Comparison of ENCODE assay signal across 7 mouse cellular contexts in the genomic region with DNA sequence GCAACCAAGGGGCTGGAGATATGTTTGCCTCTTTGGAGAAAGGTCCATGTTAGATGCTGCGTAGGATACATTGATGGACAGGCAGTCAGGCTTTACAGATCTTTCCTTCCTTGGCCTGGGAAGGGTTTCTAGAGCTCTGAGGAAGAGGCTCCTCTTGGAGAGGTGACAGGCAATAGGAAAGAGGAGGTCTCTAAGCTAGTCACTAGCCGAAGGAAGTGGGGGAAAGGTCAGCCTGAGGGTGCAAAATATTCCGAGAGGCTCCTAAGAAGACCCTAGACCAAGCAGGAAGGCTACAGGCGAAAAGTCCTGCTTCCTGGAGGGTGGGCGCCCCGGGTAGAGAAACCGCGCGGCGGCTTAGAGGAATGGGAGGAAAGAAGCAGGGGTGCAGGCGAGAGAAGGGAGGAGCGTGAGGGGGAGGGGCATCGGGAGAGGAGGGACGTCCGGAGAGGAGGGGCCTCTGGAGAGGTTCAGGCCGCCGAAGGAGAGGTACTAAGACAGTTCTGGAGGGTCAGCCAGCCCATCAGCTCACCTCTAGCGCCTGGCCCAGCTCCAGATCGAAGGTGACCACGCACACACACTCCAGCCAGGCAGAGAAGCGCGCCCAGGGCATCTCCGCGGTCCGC. TPM values are rescaled to one million over a fixed set of nuclear protein-coding genes. Genes with fewer than 3 reads are reported as not detected.
DNase-seq lines count a peak whose midpoint lies in the region; ATAC-seq and TF ChIP-seq lines count a peak whose summit lies in the region.

No protein-coding gene starts in this region.

- H3K9ac ChIP-seq in intestine, embryonic 14.5 days (ENCODE audit: low read length), result peak overlapping the region; percentile 97
- peak overlapping the region; percentile 99 for H3K9ac ChIP-seq in midbrain, embryonic 11.5 days (ENCODE audit: low read length)

- TF ChIP-seq POLR2A in small intestine, adult 2 months (IDR thresholded peaks at IDR 0.05; ENCODE audit: low read depth, low read length), result peak; percentile 84

- peaks cover 12% of the 10 kb centered on the region for H3K4me1 ChIP-seq in intestine, embryonic 14.5 days (replicated peaks; ENCODE audit: control insufficient read depth, insufficient read depth, low read length)
- H3K4me1 ChIP-seq in midbrain, embryonic 11.5 days (ENCODE audit: control insufficient read depth, insufficient read depth, low read length), result peaks cover 14% of the 10 kb centered on the region
- H3K4me1 ChIP-seq in small intestine, adult 2 months (ENCODE audit: control insufficient read depth, insufficient read depth, insufficient read length, low read length), result no peaks in the 10 kb centered on the region

- peak overlapping the region; percentile 86 for H3K4me3 ChIP-seq in intestine, embryonic 14.5 days (ENCODE audit: low read depth, low read length)
- peak overlapping the region; percentile 98 for H3K4me3 ChIP-seq in midbrain, embryonic 11.5 days (ENCODE audit: low read depth, low read length)
- H3K4me3 ChIP-seq in small intestine, adult 2 months (ENCODE audit: low read depth, low read length), result peak overlapping the region; percentile 97

- H3K4me2 ChIP-seq in intestine, embryonic 14.5 days (ENCODE audit: low read length), result peak overlapping the region; percentile 70
- peak overlapping the region; percentile 72 for H3K4me2 ChIP-seq in midbrain, embryonic 11.5 days

- no peak for TF ChIP-seq CTCF in small intestine, adult 2 months (IDR thresholded peaks at IDR 0.05; ENCODE audit: extremely low read depth, insufficient read length, insufficient replicate concordance, low read depth, low read length)

- peak; percentile 94 to 98 for DNase-seq in adrenal gland, adult (ENCODE audit: inconsistent age in 2 of 2, low spot score in 1 of 2)
- peak; percentile 92 for DNase-seq in embryo, embryonic 10 days (ENCODE audit: low spot score)
- DNase-seq in gastrocnemius, postnatal 14 days, result peak; percentile 93
- peak; percentile 95 for DNase-seq in intestine, embryonic 14.5 days (ENCODE audit: low spot score)
- peak; percentile 94 for DNase-seq in left cerebral cortex, postnatal 4 days
- DNase-seq in midbrain, embryonic 11.5 days (ENCODE audit: low spot score, missing footprints), result peak; percentile 97

- no peaks in the 10 kb centered on the region for H3K9me3 ChIP-seq in intestine, embryonic 14.5 days (ENCODE audit: control insufficient read depth, low read length)
- no peaks in the 10 kb centered on the region for H3K9me3 ChIP-seq in midbrain, embryonic 11.5 days (ENCODE audit: control insufficient read depth, low read length)

- H3K27ac ChIP-seq in intestine, embryonic 14.5 days (ENCODE audit: low read depth), result peak overlapping the region; percentile 98
- H3K27ac ChIP-seq in midbrain, embryonic 11.5 days (ENCODE audit: low read depth, low read length), result peak overlapping the region; percentile 95
- peak overlapping the region; percentile 100 for H3K27ac ChIP-seq in small intestine, adult 2 months (ENCODE audit: insufficient read depth, low read depth, low read length)

- no peaks in the 10 kb centered on the region for H3K27me3 ChIP-seq in intestine, embryonic 14.5 days (replicated peaks; ENCODE audit: control insufficient read depth, insufficient read depth, low read length)
- no peaks in the 10 kb centered on the region for H3K27me3 ChIP-seq in midbrain, embryonic 11.5 days (ENCODE audit: control insufficient read depth, insufficient read depth, low read length)
- no peaks in the 10 kb centered on the region for H3K27me3 ChIP-seq in small intestine, adult 2 months (ENCODE audit: control insufficient read depth, insufficient read depth, low read length)

- peak; percentile 94 for ATAC-seq in intestine, embryonic 14.5 days (replicated peaks; ENCODE audit: low FRiP score, low TSS enrichment, low read depth)
- ATAC-seq in midbrain, embryonic 11.5 days (ENCODE audit: low FRiP score), result peak; percentile 93

- intact Hi-C loops in gastrocnemius, postnatal 14 days (cut with DNase I; ENCODE audit: low total_unique reads), result no loop called here
- intact Hi-C loops in left cerebral cortex, postnatal 4 days (cut with DNase I), result no loop called here

- WGBS in intestine, embryonic 14.5 days, result under 1% methylated on average over 24 of the region's 25 CpGs
- 0% methylated on average over 23 of the region's 25 CpGs for WGBS in midbrain, embryonic 11.5 days
- under 1% methylated on average over 25 of the region's 25 CpGs for WGBS in small intestine, adult 2 months

- H3K36me3 ChIP-seq in intestine, embryonic 14.5 days (ENCODE audit: control insufficient read depth, insufficient read depth, low read length), result no peaks in the 10 kb centered on the region
- no peaks in the 10 kb centered on the region for H3K36me3 ChIP-seq in midbrain, embryonic 11.5 days (ENCODE audit: control insufficient read depth, insufficient read depth, low read length)
- no peaks in the 10 kb centered on the region for H3K36me3 ChIP-seq in small intestine, adult 2 months (ENCODE audit: control insufficient read depth, insufficient read depth, low read length)

RNA-seq across cellular contexts. Expression of a gene that starts 0.5 kb away (rescaled TPM):
- total RNA-seq in gastrocnemius, postnatal 14 days (2021), result 1 to 10 TPM; 4.1 to 5.4 TPM
- polyA plus RNA-seq in intestine, embryonic 14.5 days (2014; fragmentation: Nextera tagmentation; extraction: Ambion mirVana), result 13.9 and 16.2 TPM in 2 replicates
- total RNA-seq in left cerebral cortex, postnatal 4 days (2021), result 10 to 100 TPM; 46.6 to 49.4 TPM
- polyA plus RNA-seq in midbrain, embryonic 11.5 days (2014; fragmentation: Nextera tagmentation; extraction: Ambion mirVana), result 26.2 and 26.6 TPM in 2 replicates
- polyA plus RNA-seq in small intestine, adult 2 months (2012; rRNA removed), result 7.1 and 10.6 TPM in 2 replicates

RNA-seq across cellular contexts. Expression of a gene that starts 15.2 kb away (rescaled TPM):
- total RNA-seq in gastrocnemius, postnatal 14 days (2021), result 10 to 100 TPM; 20.9 to 23.8 TPM
- polyA plus RNA-seq in intestine, embryonic 14.5 days (2014; fragmentation: Nextera tagmentation; extraction: Ambion mirVana), result 149 and 150 TPM in 2 replicates
- 100 to 1,000 TPM; 100 TPM for total RNA-seq in left cerebral cortex, postnatal 4 days (2021)
- 97.5 and 115 TPM in 2 replicates for polyA plus RNA-seq in midbrain, embryonic 11.5 days (2014; fragmentation: Nextera tagmentation; extraction: Ambion mirVana)
- polyA plus RNA-seq in small intestine, adult 2 months (2012; rRNA removed), result 213 and 376 TPM in 2 replicates

RNA-seq across cellular contexts. Expression of a gene that starts 15.6 kb away (rescaled TPM):
- total RNA-seq in gastrocnemius, postnatal 14 days (2021), result 10 to 100 TPM; 56.2 to 57.3 TPM
- polyA plus RNA-seq in intestine, embryonic 14.5 days (2014; fragmentation: Nextera tagmentation; extraction: Ambion mirVana), result 26.9 and 29.6 TPM in 2 replicates
- total RNA-seq in left cerebral cortex, postnatal 4 days (2021), result 100 to 1,000 TPM; 163 to 165 TPM
- 35.9 and 40.0 TPM in 2 replicates for polyA plus RNA-seq in midbrain, embryonic 11.5 days (2014; fragmentation: Nextera tagmentation; extraction: Ambion mirVana)
- polyA plus RNA-seq in small intestine, adult 2 months (2012; rRNA removed), result 73.9 and 252 TPM in 2 replicates

RNA-seq across cellular contexts. Expression of a gene that starts 46.4 kb away (rescaled TPM):
- total RNA-seq in gastrocnemius, postnatal 14 days (2021), result 1 to 10 TPM; 1.7 TPM
- 7.4 and 7.8 TPM in 2 replicates for polyA plus RNA-seq in intestine, embryonic 14.5 days (2014; fragmentation: Nextera tagmentation; extraction: Ambion mirVana)
- 10 to 100 TPM; 34.4 to 36.6 TPM for total RNA-seq in left cerebral cortex, postnatal 4 days (2021)
- 34.9 and 40.6 TPM in 2 replicates for polyA plus RNA-seq in midbrain, embryonic 11.5 days (2014; fragmentation: Nextera tagmentation; extraction: Ambion mirVana)
- 2.3 and 3.2 TPM in 2 replicates for polyA plus RNA-seq in small intestine, adult 2 months (2012; rRNA removed)

RNA-seq across cellular contexts. Expression of a gene that starts 55.3 kb away (rescaled TPM):
- total RNA-seq in gastrocnemius, postnatal 14 days (2021), result 100 to 1,000 TPM in 1 of 2 experiments, 10 to 100 TPM in 1; 91.5 to 104 TPM
- polyA plus RNA-seq in intestine, embryonic 14.5 days (2014; fragmentation: Nextera tagmentation; extraction: Ambion mirVana), result 4.5 and 5.1 TPM in 2 replicates
- 1 to 10 TPM; 4.1 to 5.0 TPM for total RNA-seq in left cerebral cortex, postnatal 4 days (2021)
- polyA plus RNA-seq in midbrain, embryonic 11.5 days (2014; fragmentation: Nextera tagmentation; extraction: Ambion mirVana), result 21.3 and 27.0 TPM in 2 replicates
- 2.0 and 2.4 TPM in 2 replicates for polyA plus RNA-seq in small intestine, adult 2 months (2012; rRNA removed)

Comparison
In these comparisons a context has a peak if more than half of its experiments do, and no peak if none do; other contexts are left out.
1. Peak in every context shown above with its lines: DNase-seq, ATAC-seq, H3K4me3 ChIP-seq and H3K27ac ChIP-seq.